Mouse (Mus musculus): ENCODE results near the gene Pga5. TPM values are rescaled to one million over a fixed set of nuclear protein-coding genes. Genes with fewer than 3 reads are reported as not detected.

The Pga5 gene
- polyA plus RNA-seq, 1 experiment from 2014 or later = 0.70 TPM

- H3K36me3 ChIP-seq (ENCODE audit: insufficient read depth, low read length) = no peaks in the 10 kb centered on the region
- no peaks in the 10 kb centered on the region for H3K27me3 ChIP-seq (ENCODE audit: insufficient read depth, low read length)
- H3K4me2 ChIP-seq (ENCODE audit: low read length) = no peak overlapping the region
- ATAC-seq (replicated peaks; ENCODE audit: low FRiP score, low read depth) = no peak
- H3K27ac ChIP-seq = no peak overlapping the region
- 91% methylated on average over 2 of the region's 2 CpGs for WGBS
- TF ChIP-seq CTCF (IDR thresholded peaks at IDR 0.05; ENCODE audit: low read depth) = no peak
- no peaks in the 10 kb centered on the region for H3K9me3 ChIP-seq (replicated peaks; ENCODE audit: low read length)
- H3K9ac ChIP-seq (ENCODE audit: low read depth, low read length) = no peak overlapping the region
- H3K4me1 ChIP-seq (replicated peaks; ENCODE audit: insufficient read depth, low read length) = no peaks in the 10 kb centered on the region
- no peak for DNase-seq (ENCODE audit: low spot score)
- no peak overlapping the region for H3K4me3 ChIP-seq (replicated peaks; ENCODE audit: low read depth, low read length)
These were observed 32.3 kb downstream of the Pga5 start for GRCm38 (mm10) chr19:10645616-10646015.

DNA sequence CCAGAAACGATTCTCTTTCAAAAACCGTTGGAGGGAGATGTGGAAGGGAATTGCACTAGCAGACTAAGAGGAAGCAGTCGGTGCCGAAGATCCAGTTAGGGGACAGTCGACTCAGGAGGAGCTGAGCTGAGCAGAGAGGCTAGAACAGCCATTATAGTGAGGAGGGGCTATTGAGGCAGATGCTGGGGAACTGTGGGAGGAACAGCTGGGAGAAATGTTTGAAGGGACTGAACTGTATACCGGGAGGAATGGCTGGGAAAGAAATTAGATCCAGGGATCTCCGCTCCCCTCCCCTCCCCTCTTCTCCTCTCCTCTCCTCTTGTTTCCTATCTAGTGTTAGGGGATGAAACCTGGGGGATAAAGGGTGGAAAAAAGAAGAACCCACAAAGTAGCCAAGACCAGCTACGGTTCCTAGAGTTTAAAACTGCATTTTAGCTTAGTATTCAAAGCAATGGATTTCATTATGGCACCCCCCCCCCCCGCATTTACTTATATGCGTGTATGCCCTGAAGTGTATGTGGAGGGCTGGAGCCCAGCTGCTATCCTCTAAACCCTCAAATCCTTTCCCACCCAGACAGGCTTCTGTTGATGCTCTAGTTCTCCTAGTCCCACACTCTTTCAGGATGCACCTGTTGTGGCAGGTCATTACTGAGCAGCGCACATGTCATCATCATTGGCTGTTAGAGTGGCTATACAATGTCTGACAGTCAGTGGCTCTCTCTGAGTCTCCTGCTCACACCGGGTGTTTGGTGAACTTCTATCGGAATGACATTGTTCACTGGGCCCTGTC is 37.1 kb downstream of the Pga5 start:
- no peak for TF ChIP-seq CTCF (IDR thresholded peaks at IDR 0.05; ENCODE audit: low read depth)
- no peaks in the 10 kb centered on the region for H3K36me3 ChIP-seq (ENCODE audit: insufficient read depth, low read length)
- H3K4me3 ChIP-seq (replicated peaks; ENCODE audit: low read depth, low read length) = no peak overlapping the region
- no peak overlapping the region for H3K9ac ChIP-seq (ENCODE audit: low read depth, low read length)
- DNase-seq (ENCODE audit: low spot score) (peak; percentile 70), ATAC-seq (replicated peaks; ENCODE audit: low FRiP score, low read depth) (no peak; the same call in 1 of the 2 replicates)
- no peak overlapping the region for H3K27ac ChIP-seq
- H3K27me3 ChIP-seq (ENCODE audit: insufficient read depth, low read length) = no peaks in the 10 kb centered on the region
- no peaks in the 10 kb centered on the region for H3K9me3 ChIP-seq (replicated peaks; ENCODE audit: low read length)
- no peaks in the 10 kb centered on the region for H3K4me1 ChIP-seq (replicated peaks; ENCODE audit: insufficient read depth, low read length)
- 39% methylated on average over 13 of the region's 13 CpGs for WGBS
- peak overlapping the region; percentile 29 for H3K4me2 ChIP-seq (ENCODE audit: low read length)

DNA sequence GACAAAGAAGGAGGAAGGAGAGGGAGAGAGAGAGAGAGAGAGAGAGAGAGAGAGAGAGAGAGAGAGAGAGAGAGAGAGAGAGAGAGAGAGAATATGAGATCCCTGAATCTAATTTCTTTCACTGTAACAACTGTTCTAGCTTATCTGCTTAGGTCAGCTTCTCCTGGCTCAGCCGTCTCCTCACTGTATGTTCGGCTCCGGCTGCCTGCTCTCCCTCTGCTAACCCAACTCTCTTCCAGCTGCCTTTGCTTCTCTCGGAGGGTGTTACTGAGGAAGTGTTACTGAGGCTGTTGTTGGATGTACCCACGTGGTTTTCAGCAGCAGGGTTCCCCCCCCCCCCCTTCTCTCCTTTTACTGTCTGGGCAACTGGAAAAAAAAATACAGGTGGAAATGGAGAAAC is 37.8 kb downstream of the Pga5 start:
- H3K4me1 ChIP-seq (replicated peaks; ENCODE audit: insufficient read depth, low read length) = no peaks in the 10 kb centered on the region
- no peaks in the 10 kb centered on the region for H3K27me3 ChIP-seq (ENCODE audit: insufficient read depth, low read length)
- H3K9me3 ChIP-seq (replicated peaks; ENCODE audit: low read length) = no peaks in the 10 kb centered on the region
- WGBS = 7% methylated on average over 5 of the region's 5 CpGs
- TF ChIP-seq CTCF (IDR thresholded peaks at IDR 0.05; ENCODE audit: low read depth) = no peak
- H3K27ac ChIP-seq = no peak overlapping the region
- H3K4me3 ChIP-seq (replicated peaks; ENCODE audit: low read depth, low read length) = no peak overlapping the region
- no peak for DNase-seq (ENCODE audit: low spot score)
- no peak overlapping the region for H3K9ac ChIP-seq (ENCODE audit: low read depth, low read length)
- H3K4me2 ChIP-seq (ENCODE audit: low read length) = peak overlapping the region; percentile 29
- no peak for ATAC-seq (replicated peaks; ENCODE audit: low FRiP score, low read depth)
- H3K36me3 ChIP-seq (ENCODE audit: insufficient read depth, low read length) = no peaks in the 10 kb centered on the region

DNA sequence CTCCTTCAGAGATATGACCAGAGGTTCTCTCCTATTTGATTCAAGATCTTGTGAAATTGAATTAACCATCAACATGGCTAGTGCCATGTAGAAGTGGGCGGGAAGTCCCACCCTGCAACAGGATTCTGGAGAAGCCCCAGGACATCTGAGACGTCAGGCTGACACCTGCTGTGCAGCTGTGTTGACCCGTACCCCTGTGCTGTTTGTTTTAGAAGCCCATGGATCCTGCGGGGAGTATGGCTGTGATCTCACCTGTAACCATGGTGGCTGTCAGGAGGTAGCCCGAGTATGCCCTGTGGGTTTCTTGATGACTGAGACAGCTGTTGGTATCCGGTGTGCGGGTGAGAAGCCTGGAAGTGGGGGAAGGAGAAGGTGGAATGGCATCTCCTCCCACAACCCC is 40.0 kb downstream of the Pga5 start:
- no peak for ATAC-seq (replicated peaks; ENCODE audit: low FRiP score, low read depth)
- Histone ChIP-seq H3K36me3 (ENCODE audit: insufficient read depth, low read length) (no peaks in the 10 kb centered on the region), H3K4me2 (ENCODE audit: low read length) (no peak overlapping the region), H3K4me3 (replicated peaks; ENCODE audit: low read depth, low read length) (no peak overlapping the region), H3K9me3 (replicated peaks; ENCODE audit: low read length) (no peaks in the 10 kb centered on the region), H3K27me3 (ENCODE audit: insufficient read depth, low read length) (no peaks in the 10 kb centered on the region), H3K9ac (ENCODE audit: low read depth, low read length) (no peak overlapping the region), H3K4me1 (replicated peaks; ENCODE audit: insufficient read depth, low read length) (peaks cover 6% of the 10 kb centered on the region; the same call in 1 of the 2 replicates), H3K27ac (no peak overlapping the region)
- WGBS = 45% methylated on average over 7 of the region's 7 CpGs
- no peak for DNase-seq (ENCODE audit: low spot score)
- no peak for TF ChIP-seq CTCF (IDR thresholded peaks at IDR 0.05; ENCODE audit: low read depth)

GRCm38 (mm10) chr19:10634872-10635318 is 43.0 kb downstream of the Pga5 start:
- H3K4me1 ChIP-seq (replicated peaks; ENCODE audit: insufficient read depth, low read length) = peaks cover 6% of the 10 kb centered on the region; the same call in 1 of the 2 replicates
- peak overlapping the region; percentile 93 for H3K4me2 ChIP-seq (ENCODE audit: low read length)
- no peak for TF ChIP-seq CTCF (IDR thresholded peaks at IDR 0.05; ENCODE audit: low read depth)
- 5% methylated on average over 21 of the region's 21 CpGs for WGBS
- no peaks in the 10 kb centered on the region for H3K27me3 ChIP-seq (ENCODE audit: insufficient read depth, low read length)
- peak overlapping the region; percentile 43 for H3K27ac ChIP-seq
- DNase-seq (ENCODE audit: low spot score) = peak; percentile 72
- peak overlapping the region; percentile 59 for H3K9ac ChIP-seq (ENCODE audit: low read depth, low read length)
- H3K36me3 ChIP-seq (ENCODE audit: insufficient read depth, low read length) = 0 out of 2 replicates have a peak, but pooled peaks cover 7% of the 10 kb centered on the region
- ATAC-seq (replicated peaks; ENCODE audit: low FRiP score, low read depth) = peak; percentile 79
- H3K9me3 ChIP-seq (replicated peaks; ENCODE audit: low read length) = no peaks in the 10 kb centered on the region
- peak overlapping the region; percentile 36 for H3K4me3 ChIP-seq (replicated peaks; ENCODE audit: low read depth, low read length)

DNA sequence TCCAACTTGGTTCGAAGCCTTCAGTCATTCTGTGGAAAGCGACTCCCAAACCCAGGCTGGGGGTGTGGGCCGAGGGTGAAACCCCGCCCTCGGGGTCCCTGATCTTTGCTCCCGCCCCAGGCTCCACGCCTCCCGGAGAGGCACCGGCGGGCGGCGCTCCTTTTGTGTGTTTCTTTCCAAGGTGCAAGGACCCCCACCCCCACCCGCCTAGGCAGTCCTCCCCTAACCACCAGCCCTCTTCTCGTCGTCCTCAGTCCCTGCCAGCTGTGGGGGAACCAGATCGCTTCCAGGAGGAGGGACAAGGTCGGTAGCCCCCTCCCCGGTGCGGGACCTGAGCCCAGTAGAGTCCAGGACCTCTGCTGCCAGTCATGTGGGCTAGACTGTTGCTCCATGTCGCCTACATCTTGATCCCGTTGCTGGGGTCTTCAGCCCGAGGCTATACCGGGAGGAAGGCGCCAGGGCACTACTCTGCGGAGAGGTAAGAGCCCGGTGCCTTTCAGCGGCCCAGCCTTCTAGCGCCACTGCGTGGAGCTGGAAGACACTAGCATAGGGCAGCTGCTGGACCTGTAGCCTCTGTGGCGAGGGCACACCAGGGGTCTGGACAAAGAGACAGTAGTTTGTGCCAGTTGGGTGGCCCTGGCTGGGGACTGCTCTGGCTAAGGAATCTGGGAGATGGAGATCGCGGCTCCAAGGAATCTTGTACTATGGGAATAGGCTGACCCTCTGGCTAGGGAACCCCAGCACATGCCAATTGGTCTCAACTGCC is 43.6 kb downstream of the Pga5 start, which contains the start of gene Vwce:
TSS of gene Vwce (plus strand) at position 108 of the 766 bp plus-strand sequence.
- no peaks in the 10 kb centered on the region for H3K9me3 ChIP-seq (replicated peaks; ENCODE audit: low read length)
- H3K9ac ChIP-seq (ENCODE audit: low read depth, low read length) = peak within 1 kb of the TSS; percentile 59
- ATAC-seq (replicated peaks; ENCODE audit: low FRiP score, low read depth) (peak; percentile 76), DNase-seq (ENCODE audit: low spot score) (peak; percentile 64)
- peak within 1 kb of the TSS; percentile 93 for H3K4me2 ChIP-seq (ENCODE audit: low read length)
- H3K4me1 ChIP-seq (replicated peaks; ENCODE audit: insufficient read depth, low read length) = peaks cover 6% of the 10 kb centered on the region; the same call in 1 of the 2 replicates
- peak within 1 kb of the TSS; percentile 43 for H3K27ac ChIP-seq
- H3K4me3 ChIP-seq (replicated peaks; ENCODE audit: low read depth, low read length) = peak within 1 kb of the TSS; percentile 36
- peak; percentile 45; the same call in 1 of the 2 replicates for TF ChIP-seq CTCF (IDR thresholded peaks at IDR 0.05; ENCODE audit: low read depth)
- no peaks in the 10 kb centered on the region for H3K27me3 ChIP-seq (ENCODE audit: insufficient read depth, low read length)
- 2% methylated on average over 32 of the region's 32 CpGs for WGBS
- peaks cover 12% of the 10 kb centered on the region for H3K36me3 ChIP-seq (ENCODE audit: insufficient read depth, low read length)

Other genes starting within 250 kb of the Pga5 start
- 0.80 and 0.84 TPM in 2 replicates for gene Lrrc10b, start 220.6 kb downstream of the Pga5 start, polyA plus RNA-seq (2015; fragmentation: Nextera tagmentation; extraction: Ambion mirVana)
- gene Ppp1r32, start 195.1 kb downstream of the Pga5 start, polyA plus RNA-seq (2015; fragmentation: Nextera tagmentation; extraction: Ambion mirVana) = not detected in 2 replicates
- 33.3 and 34.2 TPM in 2 replicates for gene Cpsf7, start 152.8 kb downstream of the Pga5 start, polyA plus RNA-seq (2015; fragmentation: Nextera tagmentation; extraction: Ambion mirVana)
- 55.3 and 57.4 TPM in 2 replicates for gene Sdhaf2, start 151.9 kb downstream of the Pga5 start, polyA plus RNA-seq (2015; fragmentation: Nextera tagmentation; extraction: Ambion mirVana)
- 49.7 and 50.5 TPM in 2 replicates for gene Tmem216, start 121.8 kb downstream of the Pga5 start, polyA plus RNA-seq (2015; fragmentation: Nextera tagmentation; extraction: Ambion mirVana)
- 17.2 and 18.6 TPM in 2 replicates for gene Cyb561a3, start 100.9 kb downstream of the Pga5 start, polyA plus RNA-seq (2015; fragmentation: Nextera tagmentation; extraction: Ambion mirVana)
- gene Tmem138, start 100.7 kb downstream of the Pga5 start, polyA plus RNA-seq (2015; fragmentation: Nextera tagmentation; extraction: Ambion mirVana) = 35.0 and 37.4 TPM in 2 replicates
- 205 and 225 TPM in 2 replicates for gene Ddb1, start 72.7 kb downstream of the Pga5 start, polyA plus RNA-seq (2015; fragmentation: Nextera tagmentation; extraction: Ambion mirVana)
- gene Tkfc, start 72.4 kb downstream of the Pga5 start, polyA plus RNA-seq (2015; fragmentation: Nextera tagmentation; extraction: Ambion mirVana) = 42.2 and 54.4 TPM in 2 replicates
- 2.7 and 3.0 TPM in 2 replicates for gene Vwce, start 43.9 kb downstream of the Pga5 start, polyA plus RNA-seq (2015; fragmentation: Nextera tagmentation; extraction: Ambion mirVana)
- gene Vps37c, start 10.7 kb upstream of the Pga5 start, polyA plus RNA-seq (2015; fragmentation: Nextera tagmentation; extraction: Ambion mirVana) = 32.1 and 35.5 TPM in 2 replicates
- gene Cd5, start 60.9 kb upstream of the Pga5 start, polyA plus RNA-seq (2015; fragmentation: Nextera tagmentation; extraction: Ambion mirVana) = 0.11 and 0.23 TPM in 2 replicates
- gene Cd6, start 152.0 kb upstream of the Pga5 start, polyA plus RNA-seq (2015; fragmentation: Nextera tagmentation; extraction: Ambion mirVana) = 0.05 TPM in 1 of 2 replicates, not detected in the other
- gene Slc15a3, start 161.7 kb upstream of the Pga5 start, polyA plus RNA-seq (2015; fragmentation: Nextera tagmentation; extraction: Ambion mirVana) = 0.83 and 0.93 TPM in 2 replicates
- gene Tmem132a, start 191.9 kb upstream of the Pga5 start, polyA plus RNA-seq (2015; fragmentation: Nextera tagmentation; extraction: Ambion mirVana) = 43.5 and 45.0 TPM in 2 replicates
- gene Tmem109, start 203.9 kb upstream of the Pga5 start, polyA plus RNA-seq (2015; fragmentation: Nextera tagmentation; extraction: Ambion mirVana) = 87.0 and 89.6 TPM in 2 replicates
- 30.6 and 35.2 TPM in 2 replicates for gene Prpf19, start 217.2 kb upstream of the Pga5 start, polyA plus RNA-seq (2015; fragmentation: Nextera tagmentation; extraction: Ambion mirVana)
- not detected in 2 replicates for gene Zp1, start 242.6 kb upstream of the Pga5 start, polyA plus RNA-seq (2015; fragmentation: Nextera tagmentation; extraction: Ambion mirVana)